Mouse (Mus musculus): ENCODE measurements around the gene AI182371.

Gene AI182371

GRCm38 (mm10) chr2:35067117-35067516 lies 34.2 kb downstream of the AI182371 start:
- no peak for DNase-seq

- DNase-seq: no peak
Measured at GRCm38 (mm10) chr2:35066525-35067082, 34.7 kb downstream of the AI182371 start.

- DNase-seq: no peak
Measured at GRCm38 (mm10) chr2:35063333-35064030, 37.9 kb downstream of the AI182371 start.

- no peak for DNase-seq
Measured at GRCm38 (mm10) chr2:35061338-35061737, 40.0 kb downstream of the AI182371 start, which contains the start of gene Hc. Gene Hc (minus strand): TSS chr2:35061438.

GRCm38 (mm10) chr2:35060897-35061296 lies 40.4 kb downstream of the AI182371 start:
- DNase-seq: no peak

GRCm38 (mm10) chr2:35060256-35060655 lies 41.1 kb downstream of the AI182371 start:
- DNase-seq: no peak

GRCm38 (mm10) chr2:35058325-35058724 lies 43.0 kb downstream of the AI182371 start:
- DNase-seq: no peak

- no peak for DNase-seq
Measured at GRCm38 (mm10) chr2:35057243-35057642, 44.1 kb downstream of the AI182371 start.

- peak; percentile 65 for DNase-seq
Measured at GRCm38 (mm10) chr2:35048851-35049250, 52.5 kb downstream of the AI182371 start.

GRCm38 (mm10) chr2:35044956-35045355 lies 56.4 kb downstream of the AI182371 start:
- DNase-seq: peak; percentile 39

GRCm38 (mm10) chr2:35038580-35039375 lies 62.6 kb downstream of the AI182371 start:
- DNase-seq: no peak

All from lung, postnatal 14 days (tissue).